Mouse (Mus musculus) MEL (cell line): Measurements from ENCODE around the gene Soat2. TPM values are rescaled to one million over a fixed set of nuclear protein-coding genes. Genes with fewer than 3 reads are reported as not detected.

Experiments used
- DNase-seq: peaks from one replicate; pipeline ENCODE4 v3.0.0; 2011; ENCODE audit warnings: low read depth, low spot score
- H3K27ac ChIP-seq: 2 replicates; pipeline ENCODE4 v1.5.1; 2012; ENCODE audit warnings: low read depth, mild to moderate bottlenecking, control low read depth, low read length, moderate library complexity; ENCODE audit not compliant: control insufficient read depth
- H3K27me3 ChIP-seq, 2 experiments: fragments of 150-350 bp in 1 of 2; sonication (generic) in 1 of 2; 2 replicates each; pipeline ENCODE4 v1.6.1; 2012; ENCODE audit warnings: low read length in 2 of 2, mild to moderate bottlenecking in 2 of 2, improper control_type of control experiment in 1 of 2, moderate library complexity in 1 of 2; ENCODE audit not compliant: insufficient read depth in 2 of 2, control insufficient read depth in 1 of 2
- H3K36me3 ChIP-seq, 2 experiments: 2 replicates each; pipeline ENCODE4 v1.6.1; 2012 to 2014; ENCODE audit warnings: low read length in 2 of 2, improper control_type of control experiment in 1 of 2, inconsistent platforms in 1 of 2, mild to moderate bottlenecking in 1 of 2; ENCODE audit not compliant: insufficient read depth in 2 of 2, control insufficient read depth in 1 of 2
- H3K4me1 ChIP-seq, 2 experiments: fragments of 150-350 bp in 1 of 2; sonication (generic) in 1 of 2; 2 replicates each; pipeline ENCODE4 v1.6.1; 2012; ENCODE audit warnings: low read length in 2 of 2, improper control_type of control experiment in 1 of 2, mild to moderate bottlenecking in 1 of 2; ENCODE audit not compliant: insufficient read depth in 2 of 2, control insufficient read depth in 1 of 2
- H3K4me3 ChIP-seq, 2 experiments: fragments of 150-350 bp in 1 of 2; sonication (generic) in 1 of 2; 2 replicates each; pipeline ENCODE4 v1.5.1; 2012; ENCODE audit warnings: low read depth in 2 of 2, low read length in 2 of 2, mild to moderate bottlenecking in 2 of 2, moderate library complexity in 2 of 2, control low read depth in 1 of 2, improper control_type of control experiment in 1 of 2; ENCODE audit not compliant: control insufficient read depth in 1 of 2, insufficient read depth in 1 of 2
- H3K79me2 ChIP-seq: 2 replicates; pipeline ENCODE4 v1.6.1; 2012; ENCODE audit warnings: mild to moderate bottlenecking, low read length, moderate library complexity; ENCODE audit not compliant: control insufficient read depth, poor library complexity, insufficient read depth
- H3K9ac ChIP-seq: 2 replicates; pipeline ENCODE4 v1.6.1; 2012; ENCODE audit warnings: low read depth, mild to moderate bottlenecking, control low read depth, low read length, moderate library complexity; ENCODE audit not compliant: control insufficient read depth, poor library complexity, severe bottlenecking
- H3K9me3 ChIP-seq: fragments of 150-350 bp; sonication (generic); replicated peaks from 2 replicates; pipeline ENCODE4 v1.6.1; 2012; ENCODE audit warnings: mild to moderate bottlenecking, low read length, improper control_type of control experiment, moderate library complexity; ENCODE audit not compliant: insufficient read depth
- CHD1 ChIP-seq: IDR thresholded peaks from 2 replicates; pipeline ENCODE4 v1.6.1; 2012; ENCODE audit warnings: low read depth, mild to moderate bottlenecking, inconsistent platforms, low read length, improper control_type of control experiment
- CTCF ChIP-seq, 3 experiments: IDR thresholded peaks in 2 of 3; conservative IDR thresholded peaks in 1 of 3; 2 replicates each; pipeline ENCODE4 v1.5.1; 2011 to 2012; ENCODE audit warnings: low read length in 3 of 3, low read depth in 2 of 3, mild to moderate bottlenecking in 2 of 3, improper control_type of control experiment in 1 of 3, inconsistent platforms in 1 of 3, mixed read lengths in 1 of 3, moderate library complexity in 1 of 3; ENCODE audit not compliant: control insufficient read depth in 1 of 3, insufficient read depth in 1 of 3, poor library complexity in 1 of 3, severe bottlenecking in 1 of 3
- E2F4 ChIP-seq: IDR thresholded peaks from 2 replicates; pipeline ENCODE4 v1.6.1; 2011; ENCODE audit warnings: low read depth, low read length, improper control_type of control experiment, borderline replicate concordance
- ELF1 ChIP-seq: IDR thresholded peaks from 2 replicates; pipeline ENCODE4 v1.6.1; 2014; ENCODE audit warnings: low read depth, mild to moderate bottlenecking, inconsistent platforms, low read length, improper control_type of control experiment, moderate library complexity
- GABPA ChIP-seq: IDR thresholded peaks from 2 replicates; pipeline ENCODE4 v1.6.1; 2012; ENCODE audit warnings: low read depth, mild to moderate bottlenecking, inconsistent platforms, low read length, improper control_type of control experiment, moderate library complexity
- GATA1 ChIP-seq: IDR thresholded peaks from 2 replicates; pipeline ENCODE4 v1.6.1; 2011; ENCODE audit warnings: low read depth, low read length, improper control_type of control experiment
- HCFC1 ChIP-seq: IDR thresholded peaks from 2 replicates; pipeline ENCODE4 v1.6.1; 2012; ENCODE audit warnings: low read depth, mild to moderate bottlenecking, inconsistent platforms, low read length, improper control_type of control experiment, moderate library complexity
- MAFK ChIP-seq: IDR thresholded peaks from 2 replicates; pipeline ENCODE4 v1.6.1; 2011; ENCODE audit warnings: low read depth, mild to moderate bottlenecking, low read length, improper control_type of control experiment, borderline replicate concordance
- MAZ ChIP-seq: IDR thresholded peaks from 2 replicates; pipeline ENCODE4 v1.6.1; 2012; ENCODE audit warnings: low read depth, mild to moderate bottlenecking, inconsistent platforms, low read length, improper control_type of control experiment
- MEF2A ChIP-seq: IDR thresholded peaks from 2 replicates; pipeline ENCODE4 v1.6.1; 2014; ENCODE audit warnings: low read depth, mild to moderate bottlenecking, inconsistent platforms, low read length, improper control_type of control experiment; ENCODE audit not compliant: poor library complexity, insufficient replicate concordance, severe bottlenecking; ENCODE audit errors: extremely low read depth
- MXI1 ChIP-seq: IDR thresholded peaks from 2 replicates; pipeline ENCODE4 v1.6.1; 2011; ENCODE audit warnings: mild to moderate bottlenecking, low read depth, low read length, improper control_type of control experiment
- MYB ChIP-seq: IDR thresholded peaks from 2 replicates; pipeline ENCODE4 v1.6.1; 2011; ENCODE audit warnings: mild to moderate bottlenecking, low read depth, low read length, improper control_type of control experiment
- NRF1 ChIP-seq: IDR thresholded peaks from 2 replicates; pipeline ENCODE4 v1.6.1; 2014; ENCODE audit warnings: low read depth, mild to moderate bottlenecking, inconsistent platforms, low read length, improper control_type of control experiment, moderate library complexity; ENCODE audit not compliant: poor library complexity, insufficient read depth, severe bottlenecking
- POLR2A ChIP-seq, 2 experiments: IDR thresholded peaks; 2 replicates each; pipeline ENCODE4 v1.6.1; 2011 to 2012; ENCODE audit warnings: low read length in 2 of 2, mild to moderate bottlenecking in 2 of 2, control low read depth in 1 of 2, improper control_type of control experiment in 1 of 2, low read depth in 1 of 2, moderate library complexity in 1 of 2; ENCODE audit not compliant: control insufficient read depth in 1 of 2, insufficient read depth in 1 of 2, poor library complexity in 1 of 2
- POLR2AphosphoS2 ChIP-seq: IDR thresholded peaks from 2 replicates; pipeline ENCODE4 v1.6.1; 2011; ENCODE audit warnings: low read length, improper control_type of control experiment
- POLR2AphosphoS5 ChIP-seq: IDR thresholded peaks from 2 replicates; pipeline ENCODE4 v1.6.1; 2012; ENCODE audit warnings: low read depth, borderline replicate concordance, mild to moderate bottlenecking, inconsistent platforms, low read length, moderate library complexity, mixed read lengths
- RAD21 ChIP-seq: IDR thresholded peaks from 2 replicates; pipeline ENCODE4 v1.6.1; 2011; ENCODE audit warnings: mild to moderate bottlenecking, low read depth, low read length, improper control_type of control experiment
- RCOR1 ChIP-seq: IDR thresholded peaks from 2 replicates; pipeline ENCODE4 v1.6.1; 2012; ENCODE audit warnings: low read depth, mild to moderate bottlenecking, inconsistent platforms, low read length, improper control_type of control experiment
- SIN3A ChIP-seq: IDR thresholded peaks from 2 replicates; pipeline ENCODE4 v1.6.1; 2012; ENCODE audit warnings: low read length, improper control_type of control experiment, inconsistent platforms
- TCF12 ChIP-seq: IDR thresholded peaks from 2 replicates; pipeline ENCODE4 v1.6.1; 2014; ENCODE audit warnings: low read depth, mild to moderate bottlenecking, inconsistent platforms, low read length, improper control_type of control experiment, moderate library complexity
- USF1 ChIP-seq: IDR thresholded peaks from 2 replicates; pipeline ENCODE4 v1.6.1; 2014; ENCODE audit warnings: low read depth, mild to moderate bottlenecking, inconsistent platforms, low read length, improper control_type of control experiment, moderate library complexity
- ZC3H11A ChIP-seq: IDR thresholded peaks from 2 replicates; pipeline ENCODE4 v1.6.1; 2012; ENCODE audit warnings: low read depth, mild to moderate bottlenecking, inconsistent platforms, low read length, improper control_type of control experiment
- ZKSCAN1 ChIP-seq: IDR thresholded peaks from 2 replicates; pipeline ENCODE4 v1.6.1; 2012; ENCODE audit warnings: low read depth, mild to moderate bottlenecking, inconsistent platforms, low read length, improper control_type of control experiment, moderate library complexity
- ZMIZ1 ChIP-seq: IDR thresholded peaks from 2 replicates; pipeline ENCODE4 v1.6.1; 2012; ENCODE audit warnings: low read depth, mild to moderate bottlenecking, inconsistent platforms, low read length, improper control_type of control experiment, moderate library complexity
- ZNF384 ChIP-seq: IDR thresholded peaks from 2 replicates; pipeline ENCODE4 v1.6.1; 2012; ENCODE audit warnings: low read depth, mild to moderate bottlenecking, inconsistent platforms, low read length, improper control_type of control experiment
- polyA plus RNA-seq, 2 experiments: library from polyadenylated mRNA; stranded (reverse) in 1 of 2; unstranded in 1 of 2; fragments of >175 nt in 1 of 2; fragments of >200 nt in 1 of 2; gene quantifications; 2 replicates each; pipeline versions ENCODE4 v1.2.1 to v1.2.4; 2012; ENCODE audit warnings: low replicate concordance in 2 of 2, low read depth in 1 of 2; ENCODE audit not compliant: insufficient read length in 2 of 2, insufficient read depth in 1 of 2, missing spikeins in 1 of 2
- total RNA-seq: library from RNA; depleted of rRNA; stranded (reverse); fragments of 300-350 nt; gene quantifications from 2 replicates; pipeline ENCODE4 v1.2.3, GENCODE M21; 2012

The Soat2 gene
- total and polyA plus RNA-seq, 3 experiments, result 20.0 to 44.8 TPM; not detected in 1

GRCm38 (mm10) chr15:102106754-102107456 lies 43.4 kb upstream of the Soat2 start:
- Histone ChIP-seq H3K27ac (no peak overlapping the region), H3K4me1 (peaks cover 18 to 19% of the 10 kb centered on the region in 2 experiments)
- no peak; the same call in 1 of the 2 replicates for TF ChIP-seq MXI1
- 0 out of 4 replicates have a peak, but pooled peaks of 1 of the 2 experiments have one; percentile 8 for TF ChIP-seq POLR2A (IDR thresholded peaks at IDR 0.05; ENCODE audit: control insufficient read depth in 1 of 2, insufficient read depth in 1 of 2, low read depth in 1 of 2, low read length in 2 of 2, poor library complexity in 1 of 2)
- no peak for TF ChIP-seq E2F4
- TF ChIP-seq TCF12, result 0 out of 2 replicates have a peak, but pooled peaks have one; percentile 17
- 0 out of 6 replicates have a peak, but pooled peaks of 1 of the 3 experiments have one; percentile 15 for TF ChIP-seq CTCF (IDR thresholded peaks at IDR 0.05 in 2 of 3, conservative IDR thresholded peaks at IDR 0.05 in 1 of 3; ENCODE audit: control insufficient read depth in 1 of 3, insufficient read depth in 1 of 3, low read depth in 2 of 3, low read length in 3 of 3, poor library complexity in 1 of 3, severe bottlenecking in 1 of 3)
- no peak for TF ChIP-seq MAZ
- TF ChIP-seq, all 39 proteins: peak for 3
- H3K27me3 ChIP-seq, result no peaks in the 10 kb centered on the region
- peak; percentile 78 for DNase-seq
- no peaks in the 10 kb centered on the region for H3K9me3 ChIP-seq
- peaks cover 0 to 5% of the 10 kb centered on the region in 2 experiments; a peak in 2 of 4 replicates for H3K36me3 ChIP-seq
- no peaks in the 10 kb centered on the region for H3K79me2 ChIP-seq
- peak overlapping the region; percentile 20 for H3K9ac ChIP-seq
- peak overlapping the region; percentile 55 to 96 for H3K4me3 ChIP-seq

GRCm38 (mm10) chr15:102107689-102108573 lies 42.4 kb upstream of the Soat2 start:
- Histone ChIP-seq H3K9me3 (no peaks in the 10 kb centered on the region), H3K27ac (no peak overlapping the region), H3K4me1 (peaks cover 18 to 19% of the 10 kb centered on the region in 2 experiments), H3K9ac (no peak overlapping the region; the same call in 1 of the 2 replicates), H3K27me3 (no peaks in the 10 kb centered on the region), H3K4me3 (peak overlapping the region in 1 of 2 experiments; percentile 96; a peak in 2 of 4 replicates), H3K36me3 (peaks cover 0 to 5% of the 10 kb centered on the region in 2 experiments; a peak in 2 of 4 replicates), H3K79me2 (no peaks in the 10 kb centered on the region)
- DNase-seq, result peak; percentile 93
- TF ChIP-seq RCOR1 (no peak), GATA1 (no peak), ZC3H11A (peak; percentile 40), POLR2AphosphoS2 (no peak), HCFC1 (peak; percentile 32; the same call in 1 of the 2 replicates), MEF2A (no peak), ZMIZ1 (no peak), CTCF (IDR thresholded peaks at IDR 0.05 in 2 of 3, conservative IDR thresholded peaks at IDR 0.05 in 1 of 3; ENCODE audit: control insufficient read depth in 1 of 3, insufficient read depth in 1 of 3, low read depth in 2 of 3, low read length in 3 of 3, poor library complexity in 1 of 3, severe bottlenecking in 1 of 3) (peak; percentile 76 to 95 (median 91)), MYB (no peak), SIN3A (no peak; the same call in 1 of the 2 replicates), MAFK (no peak), POLR2AphosphoS5 (no peak), ZNF384 (no peak), NRF1 (0 out of 2 replicates have a peak, but pooled peaks have one; percentile 4), RAD21 (peak; percentile 68), POLR2A (IDR thresholded peaks at IDR 0.05; ENCODE audit: control insufficient read depth in 1 of 2, insufficient read depth in 1 of 2, low read depth in 1 of 2, low read length in 2 of 2, poor library complexity in 1 of 2) (no peak), GABPA (no peak), ZKSCAN1 (no peak), E2F4 (no peak), MAZ (peak; percentile 66; the same call in 1 of the 2 replicates), CHD1 (0 out of 2 replicates have a peak, but pooled peaks have one; percentile 44), USF1 (no peak), ELF1 (0 out of 2 replicates have a peak, but pooled peaks have one; percentile 15)
